Mouse (Mus musculus) cerebellum, adult 9-11 months (tissue): ENCODE measurements around the gene Gm20388.

Source experiments
- DNase-seq: peaks from one replicate; pipeline ENCODE4 v3.0.0; 2022

The Gm20388 gene

GRCm38 (mm10) chr8:120505082-120505511 is 594.5 kb downstream of the Gm20388 start:
- peak; percentile 92 for DNase-seq

GRCm38 (mm10) chr8:120505619-120506310 is 595.1 kb downstream of the Gm20388 start:
- peak; percentile 75 for DNase-seq

GRCm38 (mm10) chr8:120506562-120506961 is 595.9 kb downstream of the Gm20388 start:
- peak; percentile 61 for DNase-seq

- DNase-seq = no peak
These were observed 596.6 kb downstream of the Gm20388 start for GRCm38 (mm10) chr8:120507290-120507689.

- DNase-seq = peak; percentile 66
These were observed 598.7 kb downstream of the Gm20388 start for GRCm38 (mm10) chr8:120509136-120510034.

GRCm38 (mm10) chr8:120510035-120510416 is 599.4 kb downstream of the Gm20388 start:
- DNase-seq = no peak

- no peak for DNase-seq
These were observed 600.3 kb downstream of the Gm20388 start for GRCm38 (mm10) chr8:120510863-120511457.

GRCm38 (mm10) chr8:120511737-120512136 is 601.1 kb downstream of the Gm20388 start:
- DNase-seq = no peak

GRCm38 (mm10) chr8:120512326-120512725 is 601.7 kb downstream of the Gm20388 start:
- DNase-seq = no peak

- no peak for DNase-seq
These were observed 602.5 kb downstream of the Gm20388 start for GRCm38 (mm10) chr8:120513145-120513544.

GRCm38 (mm10) chr8:120513638-120514461 is 603.2 kb downstream of the Gm20388 start:
- peak; percentile 71 for DNase-seq

GRCm38 (mm10) chr8:120515214-120515613 is 604.6 kb downstream of the Gm20388 start:
- DNase-seq = no peak

GRCm38 (mm10) chr8:120515650-120516049 is 605.0 kb downstream of the Gm20388 start:
- no peak for DNase-seq

GRCm38 (mm10) chr8:120516182-120516755 is 605.6 kb downstream of the Gm20388 start:
- no peak for DNase-seq

GRCm38 (mm10) chr8:120517666-120518410 is 607.2 kb downstream of the Gm20388 start:
- no peak for DNase-seq

GRCm38 (mm10) chr8:120518736-120519534 is 608.3 kb downstream of the Gm20388 start:
- peak; percentile 76 for DNase-seq

GRCm38 (mm10) chr8:120520287-120520686 is 609.6 kb downstream of the Gm20388 start:
- DNase-seq = peak; percentile 59

- peak; percentile 91 for DNase-seq
These were observed 610.3 kb downstream of the Gm20388 start for GRCm38 (mm10) chr8:120520707-120521590.

GRCm38 (mm10) chr8:120521591-120521965 is 610.9 kb downstream of the Gm20388 start:
- no peak for DNase-seq

GRCm38 (mm10) chr8:120523641-120524040 is 613.0 kb downstream of the Gm20388 start:
- no peak for DNase-seq
